Mouse (Mus musculus) midbrain, embryonic 16.5 days (tissue): Measurements from ENCODE around the gene Kalrn. TPM values are rescaled to one million over a fixed set of nuclear protein-coding genes. Genes with fewer than 3 reads are reported as not detected.
A peak's percentile ranks its signal among the peaks of the same experiment; 100 is the strongest.

Experiments used
- ATAC-seq: fragments of 200-750 bp; cut with Nextera tagmentation; 2 replicates; pipeline ENCODE4 v1.8.0; 2017; ENCODE audit warnings: moderate TSS enrichment
- H3K27ac ChIP-seq: fragments of 300-500 bp; sonication (generic); 2 replicates; pipeline ENCODE4 v1.5.1; 2014; ENCODE audit warnings: mild to moderate bottlenecking, low read length, mixed read lengths
- H3K27me3 ChIP-seq: fragments of 300-500 bp; sonication (generic); 2 replicates; pipeline ENCODE4 v1.6.1; 2014; ENCODE audit warnings: low read depth, low read length, mixed read lengths; ENCODE audit not compliant: control insufficient read depth, insufficient read depth
- H3K36me3 ChIP-seq: fragments of 300-500 bp; sonication (generic); 2 replicates; pipeline ENCODE4 v1.6.1; 2014; ENCODE audit warnings: mild to moderate bottlenecking, low read length, moderate library complexity, mixed read lengths; ENCODE audit not compliant: control insufficient read depth, insufficient read depth
- H3K4me1 ChIP-seq: fragments of 300-500 bp; sonication (generic); 2 replicates; pipeline ENCODE4 v1.6.1; 2014; ENCODE audit warnings: mild to moderate bottlenecking, low read length, mixed read lengths; ENCODE audit not compliant: control insufficient read depth, insufficient read depth
- H3K4me2 ChIP-seq: fragments of 300-500 bp; sonication (generic); 2 replicates; pipeline ENCODE4 v1.6.1; 2014; ENCODE audit warnings: mild to moderate bottlenecking, low read length, mixed read lengths
- H3K4me3 ChIP-seq: fragments of 300-500 bp; sonication (generic); 2 replicates; pipeline ENCODE4 v1.5.1; 2014; ENCODE audit warnings: low read depth, mild to moderate bottlenecking, low read length, moderate library complexity, mixed read lengths
- H3K9ac ChIP-seq: fragments of 300-500 bp; sonication (generic); 2 replicates; pipeline ENCODE4 v1.6.1; 2014; ENCODE audit warnings: low read depth, low read length, mixed read lengths
- H3K9me3 ChIP-seq: fragments of 300-500 bp; sonication (generic); replicated peaks from 2 replicates; pipeline ENCODE4 v1.6.1; 2014; ENCODE audit warnings: mild to moderate bottlenecking, low read length, mixed read lengths; ENCODE audit not compliant: control insufficient read depth, poor library complexity, severe bottlenecking
- WGBS: fragments of 180-500 bp; shearing (Covaris S2); extraction: QIAGEN DNeasy Blood & Tissue Kit; methylation state at CpG from one replicate; pipeline ENCODE4 v1.1.7; 2014; 5-methylcytosine and 5-hydroxymethylcytosine counted together
- polyA plus RNA-seq: library from polyadenylated mRNA; unstranded; fragments of >200 nt; fragmentation: Nextera tagmentation; extraction: Ambion mirVana; gene quantifications from 2 replicates; pipeline ENCODE4 v1.2.1, GENCODE M21; 2015

The Kalrn gene
- polyA plus RNA-seq, 1 experiment from 2014 or later: 31.3 TPM

DNA sequence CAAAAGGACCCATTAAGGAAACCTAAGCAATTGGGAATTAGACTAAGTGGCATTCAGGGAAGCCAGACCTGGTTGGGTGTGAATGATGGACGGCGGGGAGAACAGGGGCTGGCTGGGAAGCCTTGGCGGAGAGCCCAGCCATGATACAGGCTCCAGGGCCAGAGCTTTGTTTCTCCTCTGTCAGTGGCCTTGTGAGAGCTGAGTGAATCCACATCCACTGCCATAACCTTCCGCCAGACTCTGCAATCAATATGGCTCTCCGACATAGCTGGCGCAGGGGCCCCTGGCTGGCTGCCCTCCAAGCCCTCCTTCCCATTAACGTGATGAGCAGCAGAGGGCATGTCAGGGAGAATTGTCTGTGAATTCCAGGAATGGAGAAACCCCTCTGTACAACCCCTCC is 117.0 kb downstream of the Kalrn start:
- Histone ChIP-seq H3K4me2 (no peak overlapping the region), H3K27me3 (no peaks in the 10 kb centered on the region), H3K36me3 (no peaks in the 10 kb centered on the region), H3K27ac (peak overlapping the region; percentile 38; the same call in 1 of the 2 replicates), H3K9me3 (no peaks in the 10 kb centered on the region), H3K4me3 (no peak overlapping the region), H3K9ac (no peak overlapping the region), H3K4me1 (peaks cover 16% of the 10 kb centered on the region)
- ATAC-seq: peak; percentile 48; the same call in 1 of the 2 replicates
- WGBS: 46% methylated on average over 7 of the region's 7 CpGs

- Histone ChIP-seq H3K4me1 (peaks cover 10% of the 10 kb centered on the region), H3K27me3 (no peaks in the 10 kb centered on the region), H3K9me3 (no peaks in the 10 kb centered on the region), H3K4me2 (no peak overlapping the region), H3K36me3 (no peaks in the 10 kb centered on the region), H3K27ac (no peak overlapping the region), H3K4me3 (no peak overlapping the region), H3K9ac (no peak overlapping the region)
- 82% methylated on average over 7 of the region's 7 CpGs for WGBS
- no peak for ATAC-seq
Measured at GRCm38 (mm10) chr16:34445666-34446065, 127.7 kb downstream of the Kalrn start.

DNA sequence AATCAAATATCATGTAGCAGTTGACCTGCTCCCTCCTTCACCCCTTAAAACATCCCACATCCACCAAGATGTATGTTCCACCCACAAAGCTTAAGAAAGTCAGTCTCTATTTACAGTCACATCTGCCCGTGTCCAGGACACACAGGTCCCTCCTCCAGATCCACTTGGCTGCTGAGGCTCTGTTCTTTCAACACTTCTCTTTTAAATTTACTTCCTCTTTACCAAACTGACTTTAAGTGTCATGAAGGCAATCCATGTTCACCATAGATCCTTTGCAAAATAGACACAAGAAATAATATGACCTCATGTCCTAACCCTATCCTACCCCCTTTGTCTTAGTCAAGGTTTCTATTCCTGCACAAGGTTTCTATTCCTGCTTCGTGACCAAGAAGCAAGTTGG is 131.6 kb downstream of the Kalrn start:
- Histone ChIP-seq H3K9me3 (no peaks in the 10 kb centered on the region), H3K4me1 (peaks cover 9% of the 10 kb centered on the region), H3K27ac (no peak overlapping the region; the same call in 1 of the 2 replicates), H3K36me3 (no peaks in the 10 kb centered on the region), H3K9ac (no peak overlapping the region), H3K4me3 (no peak overlapping the region), H3K27me3 (no peaks in the 10 kb centered on the region), H3K4me2 (no peak overlapping the region)
- WGBS: 86% methylated on average over 2 of the region's 2 CpGs
- ATAC-seq: no peak

DNA sequence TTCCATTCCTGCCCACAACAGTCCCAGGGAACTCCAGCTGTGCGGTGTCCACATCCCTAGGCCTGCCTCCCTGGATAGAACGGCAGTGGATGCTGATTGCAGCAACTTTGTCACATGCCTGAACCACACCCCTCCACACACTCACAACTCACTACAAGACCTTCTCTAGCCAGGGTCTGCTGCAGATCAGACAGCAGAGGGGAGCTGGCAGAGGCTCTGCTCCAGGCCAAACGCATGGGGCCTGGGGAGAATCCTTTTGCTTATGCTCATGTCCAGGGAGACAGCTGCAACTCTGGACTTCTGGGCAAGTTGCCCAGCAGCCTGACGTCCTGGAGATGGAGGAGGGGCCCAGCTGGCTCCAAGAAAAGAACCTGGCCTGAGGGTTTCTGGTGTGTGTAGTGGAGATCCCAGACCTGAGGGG is 132.3 kb downstream of the Kalrn start:
- Histone ChIP-seq H3K4me3 (no peak overlapping the region), H3K4me1 (peaks cover 9% of the 10 kb centered on the region), H3K9ac (no peak overlapping the region), H3K27ac (peak overlapping the region; percentile 12; the same call in 1 of the 2 replicates), H3K36me3 (no peaks in the 10 kb centered on the region), H3K9me3 (no peaks in the 10 kb centered on the region), H3K4me2 (no peak overlapping the region), H3K27me3 (no peaks in the 10 kb centered on the region)
- WGBS: 32% methylated on average over 4 of the region's 4 CpGs
- ATAC-seq: peak; percentile 69

DNA sequence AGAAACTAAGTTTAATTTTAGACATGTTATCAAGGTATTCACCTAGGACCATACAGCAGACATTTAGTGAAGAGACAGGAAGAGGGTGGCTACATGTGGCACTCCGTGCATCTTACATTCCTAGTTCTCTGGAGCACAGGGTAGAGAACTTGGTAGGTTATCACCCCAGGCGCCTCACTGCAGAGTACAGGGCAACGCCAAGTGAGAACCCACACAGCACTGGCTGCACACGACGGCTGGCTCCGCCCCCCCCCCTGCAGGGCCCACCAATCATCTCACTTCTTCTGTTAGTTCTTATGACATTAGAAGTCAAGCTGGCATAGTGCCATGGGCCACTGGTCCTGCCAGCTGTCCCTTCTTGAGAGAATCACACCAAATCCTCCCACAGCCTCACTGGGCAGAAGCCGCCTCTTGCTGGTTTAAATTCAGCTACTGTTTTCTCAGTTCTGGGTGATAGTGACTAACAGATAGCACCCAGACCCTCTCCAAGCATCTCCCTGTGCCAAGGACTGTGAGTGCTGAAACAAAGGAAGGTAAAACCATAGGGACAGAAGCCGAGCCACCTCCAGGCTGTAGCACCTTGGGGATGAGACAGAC is 133.2 kb downstream of the Kalrn start:
- Histone ChIP-seq H3K27ac (no peak overlapping the region), H3K9ac (no peak overlapping the region), H3K27me3 (no peaks in the 10 kb centered on the region), H3K9me3 (no peaks in the 10 kb centered on the region), H3K4me1 (peaks cover 9% of the 10 kb centered on the region), H3K36me3 (no peaks in the 10 kb centered on the region), H3K4me2 (no peak overlapping the region), H3K4me3 (no peak overlapping the region)
- ATAC-seq: no peak
- WGBS: 73% methylated on average over 8 of the region's 8 CpGs

GRCm38 (mm10) chr16:34430131-34430530 is 143.2 kb downstream of the Kalrn start:
- Histone ChIP-seq H3K4me1 (peaks cover 42% of the 10 kb centered on the region), H3K9me3 (no peaks in the 10 kb centered on the region), H3K9ac (no peak overlapping the region), H3K27ac (no peak overlapping the region), H3K27me3 (no peaks in the 10 kb centered on the region), H3K4me3 (no peak overlapping the region), H3K4me2 (no peak overlapping the region), H3K36me3 (no peaks in the 10 kb centered on the region)
- 14% methylated on average over 5 of the region's 5 CpGs for WGBS
- 0 out of 2 replicates have a peak, but pooled peaks have one; percentile 26 for ATAC-seq

DNA sequence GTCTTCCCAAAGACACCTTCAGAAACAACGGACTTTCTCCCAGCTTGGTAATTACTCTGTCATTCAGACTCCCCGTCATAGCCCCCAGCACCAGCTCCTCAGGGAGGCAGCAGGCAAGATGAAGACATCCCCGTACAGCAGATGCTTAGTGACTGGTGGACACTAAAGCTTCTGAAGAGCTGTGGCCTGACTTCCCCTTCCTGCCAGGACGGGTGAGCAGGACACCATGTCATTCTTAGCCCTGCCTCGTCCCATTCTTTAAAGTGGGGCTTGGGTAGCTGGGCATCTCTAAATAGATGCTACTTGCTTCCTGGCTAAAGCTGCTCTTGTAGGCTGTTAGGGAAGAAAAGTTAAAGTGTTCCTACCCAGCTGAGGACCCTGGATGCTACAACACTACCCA is 145.7 kb downstream of the Kalrn start:
- H3K9ac ChIP-seq: no peak overlapping the region
- no peaks in the 10 kb centered on the region for H3K9me3 ChIP-seq
- H3K4me1 ChIP-seq: peaks cover 46% of the 10 kb centered on the region
- H3K4me2 ChIP-seq: no peak overlapping the region
- no peaks in the 10 kb centered on the region for H3K27me3 ChIP-seq
- no peak overlapping the region for H3K27ac ChIP-seq
- no peaks in the 10 kb centered on the region for H3K36me3 ChIP-seq
- no peak for ATAC-seq
- WGBS: 34% methylated on average over 5 of the region's 5 CpGs
- H3K4me3 ChIP-seq: no peak overlapping the region

DNA sequence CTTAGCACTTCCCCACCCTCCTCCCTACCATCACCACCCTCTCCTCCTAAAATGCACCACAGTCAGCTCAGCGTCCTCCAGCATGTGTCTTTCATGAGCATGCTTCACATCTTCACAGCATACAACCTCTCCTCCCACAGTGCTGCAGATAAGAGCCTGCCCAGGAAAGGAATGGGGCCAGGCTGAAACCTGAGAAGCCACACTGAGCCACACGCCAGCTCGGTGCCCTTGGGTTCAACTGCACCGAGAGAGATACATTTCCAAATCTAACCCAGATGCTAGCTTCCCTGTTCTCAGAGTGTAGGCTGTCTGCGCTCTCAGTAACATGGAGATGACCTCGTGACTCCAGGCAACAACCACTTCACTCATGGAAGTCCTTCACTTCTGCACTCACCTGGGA is 151.9 kb downstream of the Kalrn start:
- Histone ChIP-seq H3K4me3 (no peak overlapping the region), H3K9me3 (no peaks in the 10 kb centered on the region), H3K27ac (no peak overlapping the region), H3K36me3 (no peaks in the 10 kb centered on the region), H3K27me3 (no peaks in the 10 kb centered on the region), H3K4me1 (peaks cover 39% of the 10 kb centered on the region), H3K4me2 (no peak overlapping the region), H3K9ac (no peak overlapping the region)
- 58% methylated on average over 6 of the region's 6 CpGs for whole genome bisulfite sequencing
- no peak for ATAC-seq

- ATAC-seq: no peak
- no peak overlapping the region for H3K4me3 ChIP-seq
- H3K4me1 ChIP-seq: peaks cover 36% of the 10 kb centered on the region
- WGBS: 20% methylated on average over 3 of the region's 3 CpGs
- H3K9me3 ChIP-seq: no peaks in the 10 kb centered on the region
- H3K9ac ChIP-seq: no peak overlapping the region
- H3K4me2 ChIP-seq: no peak overlapping the region
- H3K27me3 ChIP-seq: no peaks in the 10 kb centered on the region
- no peak overlapping the region for H3K27ac ChIP-seq
- 0 out of 2 replicates have a peak, but pooled peaks cover 2% of the 10 kb centered on the region for H3K36me3 ChIP-seq
Measured at GRCm38 (mm10) chr16:34417966-34418365, 155.4 kb downstream of the Kalrn start.
